Mouse (Mus musculus) layer of hippocampus, adult 6 months (tissue): ENCODE results near the gene Oas1d. TPM values are rescaled to one million over a fixed set of nuclear protein-coding genes. Genes with fewer than 3 reads are reported as not detected.

Source experiments
- long read RNA-seq, 2 experiments: library from polyadenylated mRNA; unstranded; transcript quantifications; one replicate each; pipeline ENCODE4 v2.0.0; 2019 to 2020
- polyA plus RNA-seq: library from polyadenylated mRNA; unstranded; fragments of <200 nt; fragmentation: Nextera tagmentation; gene quantifications from 2 replicates; pipeline ENCODE4 v1.2.3, GENCODE M21; 2021

Gene Oas1d
- not detected in 2 replicates for polyA plus RNA-seq
- long read RNA-seq, experiment 1: 0 reads
- long read RNA-seq, experiment 2: 0 reads

DNA sequence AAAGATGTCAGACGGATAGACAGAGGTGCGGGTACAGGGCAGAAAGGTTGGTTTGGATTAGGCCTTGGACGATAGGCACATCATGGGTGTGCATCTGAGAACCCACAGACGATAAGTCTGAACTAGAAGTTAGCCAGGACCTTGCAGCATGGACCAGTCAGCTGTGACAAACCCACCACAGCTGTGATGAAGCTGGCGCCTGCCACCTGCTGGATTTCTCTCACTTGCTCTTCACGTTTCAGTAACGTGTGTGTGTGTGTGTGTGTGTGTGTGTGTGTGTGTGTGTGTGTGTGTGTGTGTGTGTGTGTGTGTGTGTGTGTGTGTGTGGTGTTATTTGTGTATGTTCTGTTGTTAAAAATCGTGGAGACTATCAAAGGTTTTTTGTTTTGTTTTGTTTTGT is at the start of gene Oas1d:
Gene Oas1d (plus strand): TSS at position 333 of the 400 bp plus-strand sequence.

DNA sequence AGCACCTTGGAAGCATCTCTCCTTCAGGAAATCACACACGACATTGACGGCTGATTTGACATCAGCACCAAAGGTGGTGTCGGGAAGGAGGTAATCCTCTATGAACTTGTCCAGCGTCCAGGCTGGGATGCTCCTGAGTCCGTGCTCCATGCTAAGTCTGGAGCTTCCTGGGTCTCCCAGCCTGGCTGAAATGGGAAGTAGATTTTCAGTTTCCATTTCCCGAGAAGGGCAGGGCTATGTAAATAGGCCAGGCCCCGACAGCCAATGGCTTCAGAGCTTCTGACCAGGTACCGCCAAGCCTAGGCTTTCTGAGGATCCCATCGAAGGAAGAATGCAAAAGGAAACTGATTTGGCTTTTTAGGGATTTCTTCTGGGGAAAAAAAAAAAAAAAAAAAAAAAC is 26.9 kb upstream of the Oas1d start, which contains the start of gene Oas1g:
Gene Oas1g (minus strand): TSS at position 201 of the 400 bp plus-strand sequence.

DNA sequence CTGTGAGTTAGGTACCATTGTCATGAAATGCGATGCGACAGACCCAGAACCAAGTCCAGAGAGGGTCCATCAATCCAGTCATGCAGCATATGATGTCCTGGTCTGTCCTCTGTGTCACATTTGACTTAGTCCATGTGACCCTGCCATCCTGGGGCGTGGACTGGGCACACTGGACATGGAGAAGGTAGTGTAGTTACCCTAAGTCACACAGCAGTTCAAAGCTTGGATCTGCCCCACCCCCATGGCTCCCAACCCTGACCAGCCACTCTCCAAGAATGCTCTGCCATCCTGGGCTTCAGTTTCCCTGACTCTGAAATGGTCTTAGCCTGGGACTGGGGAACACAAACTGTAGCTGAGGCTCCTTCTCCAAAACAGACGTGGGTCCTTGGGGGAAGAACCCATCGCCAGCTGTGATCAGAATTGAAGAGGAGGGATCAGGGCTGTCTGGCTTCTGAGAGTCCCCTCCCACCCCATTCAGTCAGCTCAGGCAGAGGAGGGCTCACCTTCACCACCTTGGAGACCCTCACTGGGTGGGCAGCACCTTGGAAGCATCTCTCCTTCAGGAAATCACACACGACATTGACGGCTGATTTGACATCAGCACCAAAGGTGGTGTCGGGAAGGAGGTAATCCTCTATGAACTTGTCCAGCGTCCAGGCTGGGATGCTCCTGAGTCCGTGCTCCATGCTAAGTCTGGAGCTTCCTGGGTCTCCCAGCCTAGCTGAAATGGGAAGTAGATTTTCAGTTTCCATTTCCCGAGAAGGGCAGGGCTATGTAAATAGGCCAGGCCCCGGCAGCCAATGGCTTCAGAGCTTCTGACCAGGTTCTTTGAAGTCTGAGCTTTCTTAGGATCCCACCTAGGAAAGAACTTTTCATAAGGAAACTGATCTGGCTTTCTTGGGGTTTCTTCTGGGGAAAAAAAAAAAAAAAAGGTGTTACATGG is 7.3 kb upstream of the Oas1d start, which contains the start of gene Oas1a:
Gene Oas1a (minus strand): TSS at position 731 of the 943 bp plus-strand sequence.

Other genes starting within 250 kb of the Oas1d start
- 16.9 and 20.6 TPM in 2 replicates for gene Dtx1, start 202.6 kb upstream of the Oas1d start, polyA plus RNA-seq
- 0.16 and 0.26 TPM in 2 replicates for gene Oas2, start 164.7 kb upstream of the Oas1d start, polyA plus RNA-seq
- 0.05 and 0.08 TPM in 2 replicates for gene Oas3, start 136.9 kb upstream of the Oas1d start, polyA plus RNA-seq
- not detected in 2 replicates for gene Oas1e, start 119.0 kb upstream of the Oas1d start, polyA plus RNA-seq
- gene Oas1c, start 102.0 kb upstream of the Oas1d start, polyA plus RNA-seq: 0.23 and 0.43 TPM in 2 replicates
- gene Oas1f, start 67.2 kb upstream of the Oas1d start, polyA plus RNA-seq: not detected in 2 replicates
- gene Oas1h, start 53.1 kb upstream of the Oas1d start, polyA plus RNA-seq: not detected in 2 replicates
- gene Oas1g, start 26.9 kb upstream of the Oas1d start, polyA plus RNA-seq: 0.15 TPM in 1 of 2 replicates, not detected in the other
- gene Oas1a, start 7.0 kb upstream of the Oas1d start, polyA plus RNA-seq: 1.0 and 1.4 TPM in 2 replicates
- gene Rph3a, start 95.6 kb downstream of the Oas1d start, polyA plus RNA-seq: 59.1 and 60.9 TPM in 2 replicates